Mouse (Mus musculus): ENCODE measurements at regions not wholly inside any gene's neighbourhood (a gene's known extent, or its start where the extent isn't known, plus 50 kb on each side); places are given as distances from the start of the nearest gene placed in this dataset.

DNA sequence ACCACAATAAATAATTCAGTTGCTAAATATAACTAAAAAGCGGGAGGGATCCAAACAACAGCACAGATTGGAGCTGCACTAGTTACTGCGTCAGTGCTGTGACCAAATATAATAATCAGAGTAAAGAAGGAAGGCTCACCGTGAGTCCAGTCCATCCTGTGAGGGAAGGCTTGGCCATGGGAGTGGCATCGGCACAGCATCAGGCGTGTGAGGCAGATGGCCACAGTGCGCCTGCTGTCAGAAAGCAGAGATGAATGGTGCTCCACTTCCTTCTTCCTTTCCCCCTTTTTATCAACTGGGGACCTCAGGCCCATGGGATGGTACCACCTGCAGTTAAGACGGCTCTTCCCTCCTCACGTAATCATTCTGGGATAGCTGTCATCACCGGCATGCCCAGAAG, 103.6 kb upstream of the Ssbp2 start:
- Histone ChIP-seq H3K79me2 (ENCODE audit: control insufficient read depth, insufficient read depth, low read length, poor library complexity) (no peaks in the 10 kb centered on the region), H3K4me1 (ENCODE audit: control insufficient read depth in 1 of 2, insufficient read depth in 2 of 2, low read length in 2 of 2) (no peaks in the 10 kb centered on the region), H3K9me3 (replicated peaks; ENCODE audit: insufficient read depth, low read length) (no peaks in the 10 kb centered on the region), H3K27me3 (ENCODE audit: control insufficient read depth in 1 of 2, insufficient read depth in 2 of 2, low read length in 2 of 2) (no peaks in the 10 kb centered on the region), H3K4me3 (ENCODE audit: control insufficient read depth in 1 of 2, insufficient read depth in 1 of 2, low read depth in 2 of 2, low read length in 2 of 2) (no peak overlapping the region), H3K36me3 (ENCODE audit: control insufficient read depth in 1 of 2, insufficient read depth in 2 of 2, low read length in 2 of 2) (no peaks in the 10 kb centered on the region), H3K9ac (ENCODE audit: control insufficient read depth, low read depth, low read length, poor library complexity, severe bottlenecking) (no peak overlapping the region), H3K27ac (ENCODE audit: control insufficient read depth, low read depth, low read length) (no peak overlapping the region)
- no peak for TF ChIP-seq HCFC1 (IDR thresholded peaks at IDR 0.05; ENCODE audit: low read depth, low read length)
- no peak for TF ChIP-seq GABPA (IDR thresholded peaks at IDR 0.05; ENCODE audit: low read depth, low read length)
- TF ChIP-seq ETS1 (IDR thresholded peaks at IDR 0.05; ENCODE audit: low read depth, low read length): no peak
- TF ChIP-seq MYB (IDR thresholded peaks at IDR 0.05; ENCODE audit: low read depth, low read length): no peak
- no peak for TF ChIP-seq E2F4 (IDR thresholded peaks at IDR 0.05; ENCODE audit: borderline replicate concordance, low read depth, low read length)
- no peak for DNase-seq (ENCODE audit: low read depth, low spot score)

DNA sequence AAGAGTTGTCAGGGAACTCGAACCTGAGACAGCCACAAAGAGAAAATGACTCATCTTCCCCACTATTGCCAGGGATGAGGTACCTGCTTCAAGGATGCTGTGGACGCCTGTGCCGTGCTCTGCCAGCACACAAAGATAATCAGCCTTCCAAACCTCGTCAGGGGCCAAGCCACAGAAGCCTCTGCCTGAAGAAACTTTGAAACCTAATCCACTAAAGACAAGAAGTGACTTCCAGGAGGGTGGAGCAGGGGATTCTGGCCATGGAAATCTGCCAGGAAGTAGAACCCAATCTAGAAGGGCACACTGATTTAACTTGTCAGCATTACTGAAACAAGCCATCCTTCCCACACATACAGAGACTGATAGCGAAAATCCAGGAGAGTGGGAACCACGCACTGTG, 100.0 kb upstream of the Ssbp2 start:
- no peak for TF ChIP-seq TBP (IDR thresholded peaks at IDR 0.05; ENCODE audit: low read depth, low read length)
- no peak for TF ChIP-seq CHD1 (IDR thresholded peaks at IDR 0.05; ENCODE audit: low read depth, low read length)
- no peak for TF ChIP-seq USF2 (IDR thresholded peaks at IDR 0.05; ENCODE audit: borderline replicate concordance in 1 of 2, insufficient read depth in 1 of 2, low read depth in 1 of 2, low read length in 2 of 2)
- TF ChIP-seq NELFE (IDR thresholded peaks at IDR 0.05; ENCODE audit: low read depth, low read length): no peak
- no peak for TF ChIP-seq POLR2AphosphoS5 (IDR thresholded peaks at IDR 0.05; ENCODE audit: borderline replicate concordance, low read depth, low read length)
- no peak for TF ChIP-seq MYB (IDR thresholded peaks at IDR 0.05; ENCODE audit: low read depth, low read length)
- no peak for TF ChIP-seq SIN3A (IDR thresholded peaks at IDR 0.05; ENCODE audit: low read length)
- TF ChIP-seq BHLHE40 (IDR thresholded peaks at IDR 0.05; ENCODE audit: borderline replicate concordance, low read depth, low read length): no peak
- no peak for TF ChIP-seq MAFK (IDR thresholded peaks at IDR 0.05; ENCODE audit: borderline replicate concordance, low read depth, low read length)
- TF ChIP-seq ZC3H11A (IDR thresholded peaks at IDR 0.05; ENCODE audit: low read depth, low read length): no peak
- no peak for TF ChIP-seq HCFC1 (IDR thresholded peaks at IDR 0.05; ENCODE audit: low read depth, low read length)
- no peak for TF ChIP-seq RCOR1 (IDR thresholded peaks at IDR 0.05; ENCODE audit: low read depth, low read length)
- TF ChIP-seq ZMIZ1 (IDR thresholded peaks at IDR 0.05; ENCODE audit: low read depth, low read length): no peak
- TF ChIP-seq E2F4 (IDR thresholded peaks at IDR 0.05; ENCODE audit: borderline replicate concordance, low read depth, low read length): no peak
- no peak for TF ChIP-seq POLR2A (IDR thresholded peaks at IDR 0.05; ENCODE audit: control insufficient read depth in 1 of 2, insufficient read depth in 1 of 2, low read depth in 1 of 2, low read length in 2 of 2, poor library complexity in 1 of 2)
- no peak for TF ChIP-seq MAZ (IDR thresholded peaks at IDR 0.05; ENCODE audit: low read depth, low read length)
- no peak for TF ChIP-seq RAD21 (IDR thresholded peaks at IDR 0.05; ENCODE audit: low read depth, low read length)
- TF ChIP-seq UBTF (IDR thresholded peaks at IDR 0.05; ENCODE audit: borderline replicate concordance, insufficient read depth, low read depth, low read length): no peak
- no peak for TF ChIP-seq KAT2A (conservative IDR thresholded peaks at IDR 0.05; ENCODE audit: low read depth, low read length)
- DNase-seq (ENCODE audit: low read depth, low spot score): no peak

More for the DNA sequence above, 100.0 kb upstream of the Ssbp2 start:
- Histone ChIP-seq H3K9me3 (replicated peaks; ENCODE audit: insufficient read depth, low read length) (no peaks in the 10 kb centered on the region), H3K79me2 (ENCODE audit: control insufficient read depth, insufficient read depth, low read length, poor library complexity) (no peaks in the 10 kb centered on the region), H3K36me3 (ENCODE audit: control insufficient read depth in 1 of 2, insufficient read depth in 2 of 2, low read length in 2 of 2) (no peaks in the 10 kb centered on the region), H3K27ac (ENCODE audit: control insufficient read depth, low read depth, low read length) (no peak overlapping the region), H3K4me3 (ENCODE audit: control insufficient read depth in 1 of 2, insufficient read depth in 1 of 2, low read depth in 2 of 2, low read length in 2 of 2) (no peak overlapping the region), H3K4me1 (ENCODE audit: control insufficient read depth in 1 of 2, insufficient read depth in 2 of 2, low read length in 2 of 2) (no peaks in the 10 kb centered on the region), H3K27me3 (ENCODE audit: control insufficient read depth in 1 of 2, insufficient read depth in 2 of 2, low read length in 2 of 2) (no peaks in the 10 kb centered on the region), H3K9ac (ENCODE audit: control insufficient read depth, low read depth, low read length, poor library complexity, severe bottlenecking) (no peak overlapping the region)

Data from MEL (cell line).